Mouse (Mus musculus): ENCODE measurements around the gene Ggct. TPM values are rescaled to one million over a fixed set of nuclear protein-coding genes. Genes with fewer than 3 reads are reported as not detected.

The Ggct gene
- polyA plus RNA-seq, 1 experiment from 2014 or later = 8.1 TPM

GRCm38 (mm10) chr6:55010330-55011091 is 17.8 kb upstream of the Ggct start:
- Histone ChIP-seq H3K27ac (no peak overlapping the region), H3K36me3 (ENCODE audit: inconsistent target) (no peaks in the 10 kb centered on the region), H3K79me2 (ENCODE audit: inconsistent target) (no peaks in the 10 kb centered on the region), H3K4me3 (ENCODE audit: inconsistent target) (no peak overlapping the region)
- 82% methylated on average over 4 of the region's 4 CpGs for WGBS (ENCODE audit: missing documents)

GRCm38 (mm10) chr6:55009391-55010230 is 16.9 kb upstream of the Ggct start:
- Histone ChIP-seq H3K79me2 (ENCODE audit: inconsistent target) (no peaks in the 10 kb centered on the region), H3K36me3 (ENCODE audit: inconsistent target) (no peaks in the 10 kb centered on the region), H3K4me3 (ENCODE audit: inconsistent target) (no peak overlapping the region), H3K27ac (no peak overlapping the region)
- WGBS (ENCODE audit: missing documents) = 82% methylated on average over 13 of the region's 16 CpGs

GRCm38 (mm10) chr6:55008401-55008800 is 15.7 kb upstream of the Ggct start:
- 93% methylated on average over 8 of the region's 8 CpGs for WGBS (ENCODE audit: missing documents)
- no peak overlapping the region for H3K4me3 ChIP-seq (ENCODE audit: inconsistent target)
- H3K27ac ChIP-seq = no peak overlapping the region
- no peaks in the 10 kb centered on the region for H3K79me2 ChIP-seq (ENCODE audit: inconsistent target)
- no peaks in the 10 kb centered on the region for H3K36me3 ChIP-seq (ENCODE audit: inconsistent target)

- Histone ChIP-seq H3K79me2 (ENCODE audit: inconsistent target) (no peaks in the 10 kb centered on the region), H3K36me3 (ENCODE audit: inconsistent target) (no peaks in the 10 kb centered on the region), H3K4me3 (ENCODE audit: inconsistent target) (no peak overlapping the region), H3K27ac (no peak overlapping the region)
- 33% methylated on average over 4 of the region's 4 CpGs for WGBS (ENCODE audit: missing documents)
Measured at GRCm38 (mm10) chr6:55003559-55003958, 10.8 kb upstream of the Ggct start.

GRCm38 (mm10) chr6:55002438-55002837 is 9.7 kb upstream of the Ggct start:
- Histone ChIP-seq H3K27ac (no peak overlapping the region), H3K4me3 (ENCODE audit: inconsistent target) (no peak overlapping the region), H3K79me2 (ENCODE audit: inconsistent target) (no peaks in the 10 kb centered on the region), H3K36me3 (ENCODE audit: inconsistent target) (no peaks in the 10 kb centered on the region)
- WGBS (ENCODE audit: missing documents) = 89% methylated on average over 4 of the region's 4 CpGs

- Histone ChIP-seq H3K27ac (no peak overlapping the region), H3K4me3 (ENCODE audit: inconsistent target) (no peak overlapping the region), H3K79me2 (ENCODE audit: inconsistent target) (no peaks in the 10 kb centered on the region), H3K36me3 (ENCODE audit: inconsistent target) (no peaks in the 10 kb centered on the region)
- WGBS (ENCODE audit: missing documents) = 89% methylated on average over 4 of the region's 4 CpGs
Measured at GRCm38 (mm10) chr6:55001320-55001719, 8.6 kb upstream of the Ggct start.

- 91% methylated on average over 6 of the region's 6 CpGs for WGBS (ENCODE audit: missing documents)
- no peak overlapping the region for H3K4me3 ChIP-seq (ENCODE audit: inconsistent target)
- H3K79me2 ChIP-seq (ENCODE audit: inconsistent target) = no peaks in the 10 kb centered on the region
- H3K36me3 ChIP-seq (ENCODE audit: inconsistent target) = no peaks in the 10 kb centered on the region
- H3K27ac ChIP-seq = no peak overlapping the region
Measured at GRCm38 (mm10) chr6:54997726-54998125, 5.0 kb upstream of the Ggct start.

- Histone ChIP-seq H3K27ac (no peak overlapping the region), H3K79me2 (ENCODE audit: inconsistent target) (no peaks in the 10 kb centered on the region), H3K36me3 (ENCODE audit: inconsistent target) (no peaks in the 10 kb centered on the region), H3K4me3 (ENCODE audit: inconsistent target) (no peak overlapping the region)
- WGBS (ENCODE audit: missing documents) = 88% methylated on average over 3 of the region's 3 CpGs
Measured at GRCm38 (mm10) chr6:54996361-54996760, 3.6 kb upstream of the Ggct start.

- under 1% methylated on average over 7 of the region's 7 CpGs for WGBS (ENCODE audit: missing documents)
- Histone ChIP-seq H3K36me3 (ENCODE audit: inconsistent target) (no peaks in the 10 kb centered on the region), H3K79me2 (ENCODE audit: inconsistent target) (no peaks in the 10 kb centered on the region), H3K4me3 (ENCODE audit: inconsistent target) (peak overlapping the region; percentile 33), H3K27ac (no peak overlapping the region)
Measured at GRCm38 (mm10) chr6:54992141-54992540, 609 bp downstream of the Ggct start.

- WGBS (ENCODE audit: missing documents) = 27% methylated on average over 2 of the region's 2 CpGs
- H3K4me3 ChIP-seq (ENCODE audit: inconsistent target) = no peak overlapping the region
Measured at GRCm38 (mm10) chr6:54991189-54991588, 1.6 kb downstream of the Ggct start.

GRCm38 (mm10) chr6:54988141-54988540 is 4.6 kb downstream of the Ggct start:
- WGBS (ENCODE audit: missing documents) = 85% methylated on average over 6 of the region's 6 CpGs
- Histone ChIP-seq H3K36me3 (ENCODE audit: inconsistent target) (peaks cover 3% of the 10 kb centered on the region; the same call in 1 of the 2 replicates), H3K79me2 (ENCODE audit: inconsistent target) (no peaks in the 10 kb centered on the region), H3K27ac (no peak overlapping the region), H3K4me3 (ENCODE audit: inconsistent target) (no peak overlapping the region)

More at GRCm38 (mm10) chr6:54991189-54991588, 1.6 kb downstream of the Ggct start:
- H3K79me2 ChIP-seq (ENCODE audit: inconsistent target) = no peaks in the 10 kb centered on the region
- H3K27ac ChIP-seq = no peak overlapping the region
- no peaks in the 10 kb centered on the region for H3K36me3 ChIP-seq (ENCODE audit: inconsistent target)

- H3K4me3 ChIP-seq (ENCODE audit: inconsistent target) = no peak overlapping the region
- no peak overlapping the region for H3K27ac ChIP-seq
- H3K36me3 ChIP-seq (ENCODE audit: inconsistent target) = peaks cover 3% of the 10 kb centered on the region; the same call in 1 of the 2 replicates
- H3K79me2 ChIP-seq (ENCODE audit: inconsistent target) = no peaks in the 10 kb centered on the region
- 90% methylated on average over 8 of the region's 8 CpGs for WGBS (ENCODE audit: missing documents)
Measured at GRCm38 (mm10) chr6:54984096-54984495, 8.7 kb downstream of the Ggct start.

- Histone ChIP-seq H3K79me2 (ENCODE audit: inconsistent target) (no peaks in the 10 kb centered on the region), H3K4me3 (ENCODE audit: inconsistent target) (no peak overlapping the region), H3K27ac (no peak overlapping the region), H3K36me3 (ENCODE audit: inconsistent target) (peaks cover 3% of the 10 kb centered on the region; the same call in 1 of the 2 replicates)
- whole genome bisulfite sequencing (ENCODE audit: missing documents) = 96% methylated on average over 4 of the region's 4 CpGs
Measured at GRCm38 (mm10) chr6:54983526-54984050, 9.2 kb downstream of the Ggct start.

GRCm38 (mm10) chr6:54979426-54979825 is 13.3 kb downstream of the Ggct start:
- H3K4me3 ChIP-seq (ENCODE audit: inconsistent target) = no peak overlapping the region
- no peak overlapping the region for H3K27ac ChIP-seq
- WGBS (ENCODE audit: missing documents) = 90% methylated on average over 6 of the region's 6 CpGs
- no peaks in the 10 kb centered on the region for H3K36me3 ChIP-seq (ENCODE audit: inconsistent target)
- H3K79me2 ChIP-seq (ENCODE audit: inconsistent target) = no peaks in the 10 kb centered on the region

- Histone ChIP-seq H3K4me3 (ENCODE audit: inconsistent target) (no peak overlapping the region), H3K79me2 (ENCODE audit: inconsistent target) (peaks cover 15% of the 10 kb centered on the region; the same call in 1 of the 2 replicates), H3K27ac (no peak overlapping the region), H3K36me3 (ENCODE audit: inconsistent target) (no peaks in the 10 kb centered on the region)
- WGBS (ENCODE audit: missing documents) = 100% methylated on average over 1 of the region's 1 CpGs
Measured at GRCm38 (mm10) chr6:54975616-54976015, 17.1 kb downstream of the Ggct start.

Measured in macrophage (primary cell).